Mouse (Mus musculus): ENCODE data around the gene Ski. TPM values are rescaled to one million over a fixed set of nuclear protein-coding genes. Genes with fewer than 3 reads are reported as not detected.

Gene Ski
- total RNA-seq, 2 experiments from 2014 or later: 47.5 to 60.6 TPM

- DNase-seq (ENCODE audit: low spot score in 2 of 2): no peak
Measured at GRCm38 (mm10) chr4:155135909-155136585, 86.3 kb downstream of the Ski start.

DNA sequence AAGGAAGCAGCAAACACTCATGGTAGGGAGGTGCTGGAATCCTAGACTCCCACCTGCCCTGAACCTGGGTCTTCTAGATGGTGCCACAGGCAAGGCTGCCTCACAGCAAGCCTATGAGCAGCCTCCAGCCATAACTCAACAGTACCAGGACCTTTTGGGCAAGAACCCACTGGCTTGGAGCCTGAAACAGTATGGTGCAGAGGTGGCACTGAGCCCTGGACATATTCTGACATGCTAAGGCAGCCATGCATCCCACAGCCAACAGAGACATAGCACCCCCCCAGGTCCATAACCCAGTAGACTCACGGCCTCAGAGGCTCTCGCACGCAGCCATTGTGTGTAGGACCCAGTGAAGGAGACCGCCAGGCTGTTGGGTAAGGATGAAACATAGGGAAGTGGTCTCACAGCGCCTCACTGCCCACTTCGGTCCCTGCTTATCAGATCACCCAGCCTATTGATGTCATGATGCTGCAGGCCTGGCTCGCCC lies 87.7 kb downstream of the Ski start:
- no peak for DNase-seq (ENCODE audit: low spot score in 2 of 2)

DNA sequence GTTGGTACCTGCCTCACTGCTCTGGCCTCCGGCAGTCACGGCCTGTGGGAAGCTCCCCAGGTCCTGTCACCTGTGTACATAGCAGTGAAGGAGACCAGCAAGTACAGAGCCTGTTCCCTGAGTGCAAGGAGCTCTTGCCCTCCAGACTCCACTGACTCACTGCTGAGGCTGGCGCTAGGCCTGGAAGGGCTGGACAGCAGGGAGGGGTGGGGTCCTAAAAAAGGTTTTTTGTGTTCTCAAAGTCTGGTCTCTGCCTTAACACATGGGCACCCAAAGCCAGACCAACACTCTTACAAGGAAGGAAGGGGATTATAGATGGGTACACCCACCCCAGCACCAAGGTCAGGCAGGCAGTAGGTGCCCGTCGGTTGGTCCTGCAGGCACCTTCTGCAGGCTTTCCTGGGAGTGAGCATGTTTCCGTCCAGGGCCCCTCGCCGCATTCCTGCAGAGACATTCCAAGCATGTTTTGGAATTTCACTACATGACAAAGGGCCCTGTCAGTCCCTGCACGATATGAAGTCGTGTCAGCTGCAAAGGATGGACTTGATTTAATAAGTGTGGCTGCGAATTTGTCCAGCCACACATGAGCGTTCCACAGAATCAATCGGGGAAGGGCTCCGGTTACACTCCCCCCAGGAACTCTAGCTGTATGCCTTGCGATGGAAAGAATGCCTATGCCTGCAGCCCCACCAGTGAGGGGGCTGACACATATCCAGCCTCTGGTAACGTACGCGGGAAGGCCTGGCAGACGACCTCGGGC lies 88.6 kb downstream of the Ski start:
- DNase-seq (ENCODE audit: low spot score in 2 of 2): no peak

DNA sequence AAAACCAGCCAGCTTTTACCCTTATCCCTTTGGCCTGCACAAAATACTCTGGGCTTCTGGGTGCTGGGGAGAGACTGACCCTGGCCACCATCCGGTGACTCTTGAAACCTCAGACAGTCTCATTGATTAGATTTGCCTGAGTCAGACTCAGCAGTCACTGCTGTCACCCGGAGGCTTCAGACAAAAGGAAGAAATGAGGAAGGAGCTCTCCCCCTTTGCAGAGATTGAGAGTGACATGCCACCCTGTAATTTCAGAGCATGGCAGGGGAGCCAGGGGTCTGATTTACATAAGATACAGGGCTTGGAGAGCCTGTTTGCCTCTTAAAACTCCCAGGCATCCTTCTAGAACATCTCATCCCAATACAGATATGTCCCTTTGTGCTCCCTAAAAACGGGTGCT lies 89.2 kb downstream of the Ski start:
- no peak for DNase-seq (ENCODE audit: low spot score in 2 of 2)

GRCm38 (mm10) chr4:155130616-155131015 lies 91.8 kb downstream of the Ski start:
- DNase-seq (ENCODE audit: low spot score in 2 of 2): no peak

DNA sequence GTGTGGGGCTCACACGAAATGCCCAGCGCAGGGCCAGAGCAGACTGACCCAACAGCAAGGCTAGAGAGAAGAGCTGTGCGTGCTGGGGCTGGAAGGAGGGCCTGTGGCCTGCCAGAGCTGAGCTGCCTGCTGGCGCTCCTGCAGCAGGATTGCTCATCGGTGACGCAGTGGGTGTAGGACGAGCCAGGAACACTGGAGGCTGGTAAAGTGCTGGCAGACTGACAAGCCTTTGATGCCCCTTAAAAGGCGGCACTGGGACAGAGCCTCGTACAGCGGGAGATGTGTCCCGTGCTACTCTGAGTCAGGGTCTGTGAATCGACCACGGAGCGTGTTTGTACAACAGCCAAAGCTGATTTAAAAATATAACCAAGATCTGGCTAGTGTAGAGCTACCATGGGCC lies 92.4 kb downstream of the Ski start:
- DNase-seq (ENCODE audit: low spot score in 2 of 2): peak; percentile 73 to 82

DNA sequence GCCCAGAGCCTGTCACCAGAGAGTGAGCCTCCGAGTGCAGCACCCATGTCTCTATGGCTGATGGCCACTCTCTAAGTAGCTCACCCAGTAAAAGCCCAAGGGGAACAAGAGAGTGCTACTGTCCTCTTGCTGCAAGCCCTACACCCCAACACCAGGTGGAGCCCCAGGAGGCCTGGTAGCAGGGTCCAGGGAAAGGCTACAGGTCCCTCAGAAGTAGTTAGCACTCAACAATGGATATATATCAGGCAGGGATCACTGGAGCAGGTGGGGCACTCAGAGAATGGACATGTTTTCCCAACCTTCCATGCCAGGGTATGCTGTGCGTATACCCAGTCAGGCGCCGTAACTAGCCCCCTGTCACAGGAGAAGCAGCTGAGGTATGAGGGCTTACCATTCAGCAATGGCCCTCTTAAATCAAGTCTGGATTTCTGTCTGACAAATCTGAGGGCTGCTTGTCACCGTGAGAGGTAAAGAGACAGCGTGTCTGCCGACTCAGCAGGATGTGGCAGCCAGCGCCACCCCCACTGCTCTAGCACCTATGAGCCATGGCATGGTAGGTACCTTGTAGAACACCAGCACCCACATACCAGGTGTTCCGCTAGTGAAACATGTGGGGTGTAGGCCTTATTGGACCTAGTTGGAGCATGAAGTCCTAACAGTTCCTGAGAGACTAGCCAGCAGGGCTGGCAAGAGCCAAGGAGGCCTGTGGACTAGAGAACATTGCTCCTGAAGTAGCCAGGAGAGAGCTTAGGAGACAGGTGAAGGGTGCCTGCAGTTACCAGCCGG lies 93.1 kb downstream of the Ski start:
- no peak for DNase-seq (ENCODE audit: low spot score in 2 of 2)

DNA sequence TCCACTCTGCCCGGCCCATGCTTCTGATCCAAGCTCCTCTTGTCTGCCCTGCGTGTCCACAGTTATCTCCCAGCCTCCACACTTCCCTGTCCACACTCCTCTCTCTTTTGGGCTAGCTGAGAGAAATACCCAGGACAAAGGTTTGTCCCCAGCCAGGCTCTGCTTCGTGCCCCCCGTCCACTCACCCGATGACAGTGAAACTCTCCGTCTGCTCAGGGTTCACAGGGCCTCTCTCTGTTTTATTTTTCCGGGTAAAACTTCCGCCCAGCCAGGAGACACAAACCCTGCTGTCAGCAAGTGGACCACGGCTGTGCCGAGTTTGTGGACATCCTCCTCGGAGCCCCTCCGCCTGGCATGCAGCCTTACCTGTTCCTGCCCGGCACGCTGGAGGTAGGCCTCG lies 94.0 kb downstream of the Ski start:
- DNase-seq (ENCODE audit: low spot score in 2 of 2): no peak

- DNase-seq (ENCODE audit: low spot score in 2 of 2): no peak
Measured at GRCm38 (mm10) chr4:155126602-155127372, 95.6 kb downstream of the Ski start.

DNA sequence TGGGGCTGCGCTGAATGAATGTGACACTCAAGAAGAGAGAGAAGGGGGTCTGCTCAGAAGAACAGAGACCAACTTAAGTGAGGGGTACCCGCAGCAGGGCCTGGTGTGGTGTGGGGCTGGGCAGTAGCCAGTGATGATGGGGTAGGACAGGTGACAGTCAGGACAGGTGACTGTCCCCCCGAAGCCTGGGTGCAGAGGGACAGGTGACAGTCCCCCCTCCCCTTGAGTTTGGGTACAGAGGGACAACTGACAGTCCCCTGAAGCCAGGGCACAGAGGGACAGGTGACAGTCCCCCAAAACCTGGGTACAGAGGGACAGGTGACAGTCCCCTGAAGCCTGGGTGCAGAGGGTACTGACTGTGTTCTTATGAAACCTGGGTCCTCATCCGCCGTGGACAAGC lies 96.2 kb downstream of the Ski start:
- DNase-seq (ENCODE audit: low spot score in 2 of 2): no peak

- no peak for DNase-seq (ENCODE audit: low spot score in 2 of 2)
Measured at GRCm38 (mm10) chr4:155125310-155125709, 97.1 kb downstream of the Ski start.

DNA sequence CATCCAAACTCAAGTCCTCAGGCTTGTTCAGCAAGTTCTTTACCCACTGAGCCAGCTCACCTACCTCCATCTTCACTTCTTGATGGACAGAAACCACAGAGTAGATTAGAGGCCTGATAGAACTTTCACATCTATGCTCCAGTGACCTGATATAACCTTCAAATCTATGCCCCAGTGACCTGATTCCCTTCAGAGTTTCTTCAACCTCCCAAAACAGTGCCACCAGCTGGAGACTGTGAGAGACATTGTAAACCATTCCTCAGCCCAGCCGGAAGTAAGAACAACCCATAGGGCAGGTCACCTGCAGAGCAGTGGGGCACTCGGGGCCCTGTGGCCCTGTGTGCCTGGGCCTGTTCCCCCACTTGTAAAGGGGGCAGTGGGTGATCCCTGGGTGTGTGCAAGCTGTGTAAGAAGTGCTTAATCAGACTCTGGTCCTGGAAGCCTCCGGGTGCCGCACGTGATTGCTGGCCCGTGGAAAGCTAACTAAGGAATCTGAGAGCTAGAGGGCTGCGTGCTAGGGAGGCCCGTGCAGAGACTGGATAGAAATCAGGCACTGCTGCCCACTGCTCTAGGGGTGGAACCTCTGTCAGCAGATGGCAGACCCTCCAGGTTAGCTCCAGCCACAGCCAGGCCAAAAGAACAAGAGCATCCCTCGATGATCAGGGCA lies 98.4 kb downstream of the Ski start:
- no peak for DNase-seq (ENCODE audit: low spot score in 2 of 2)

- peak; percentile 54 to 58 for DNase-seq (ENCODE audit: low spot score in 2 of 2)
Measured at GRCm38 (mm10) chr4:155122444-155123040, 99.8 kb downstream of the Ski start.

- no peak for DNase-seq (ENCODE audit: low spot score in 2 of 2)
Measured at GRCm38 (mm10) chr4:155121915-155122443, 100.4 kb downstream of the Ski start.

DNA sequence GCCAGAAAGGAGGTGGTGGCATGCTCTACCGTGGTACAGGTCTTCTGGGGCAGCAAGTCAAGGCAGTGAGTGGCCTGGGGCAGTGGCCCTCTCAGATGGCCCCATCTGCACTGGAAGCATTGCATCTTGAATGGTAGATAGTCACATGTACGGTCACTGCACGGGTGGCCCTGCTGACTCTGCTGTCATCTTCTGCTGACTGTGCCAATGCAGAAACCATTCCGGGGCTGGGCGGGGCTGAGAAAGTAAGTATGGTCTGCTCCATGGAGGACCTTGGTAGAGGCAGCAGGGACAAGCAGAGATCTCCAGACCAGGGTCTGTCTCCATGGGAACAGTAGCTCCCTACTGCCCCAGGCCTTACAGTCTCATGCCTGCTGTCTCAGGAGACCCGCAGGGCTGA lies 101.2 kb downstream of the Ski start:
- DNase-seq (ENCODE audit: low spot score in 2 of 2): no peak

GRCm38 (mm10) chr4:155120583-155120982 lies 101.8 kb downstream of the Ski start:
- DNase-seq (ENCODE audit: low spot score in 2 of 2): no peak

DNA sequence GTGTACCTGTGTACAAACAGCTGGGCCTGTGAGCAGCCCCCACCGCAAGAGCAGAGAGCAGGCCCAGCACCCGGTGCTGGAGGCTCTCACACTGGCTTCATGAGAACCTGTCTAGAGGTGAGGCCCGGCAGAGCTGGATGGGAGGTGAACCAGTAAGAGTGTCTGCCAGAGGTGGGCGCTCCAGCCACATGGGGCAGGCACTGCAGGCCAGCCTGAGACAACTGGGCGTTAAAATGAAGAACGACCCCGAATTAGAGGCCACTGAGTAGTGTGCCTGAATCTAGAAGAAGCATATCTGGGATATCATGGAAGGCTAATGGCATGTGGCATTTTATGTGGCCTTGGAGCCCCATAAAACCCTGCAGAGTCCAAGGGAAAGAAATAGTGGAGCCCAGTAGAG lies 102.4 kb downstream of the Ski start:
- DNase-seq (ENCODE audit: low spot score in 2 of 2): no peak

- no peak for DNase-seq (ENCODE audit: low spot score in 2 of 2)
Measured at GRCm38 (mm10) chr4:155118278-155118677, 104.1 kb downstream of the Ski start.

- no peak for DNase-seq (ENCODE audit: low spot score in 2 of 2)
Measured at GRCm38 (mm10) chr4:155117396-155117978, 104.9 kb downstream of the Ski start.
